Mouse (Mus musculus): ENCODE measurements at regions not wholly inside any gene's neighbourhood (a gene's known extent, or its start where the extent isn't known, plus 50 kb on each side); places are given as distances from the start of the nearest gene placed in this dataset.

- intact Hi-C loops (cut with DNase I): no loop called here
- DNase-seq: no peak
These were observed 54.9 kb upstream of the Basp1 start for GRCm38 (mm10) chr15:25468478-25468877.

GRCm38 (mm10) chr15:25469185-25469845, 55.8 kb upstream of the Basp1 start:
- intact Hi-C loops (cut with DNase I): no loop called here
- no peak for DNase-seq

GRCm38 (mm10) chr15:25471331-25471730, 57.8 kb upstream of the Basp1 start:
- no peak for DNase-seq
- intact Hi-C loops (cut with DNase I): no loop called here

GRCm38 (mm10) chr15:25473201-25473710, 59.7 kb upstream of the Basp1 start:
- intact Hi-C loops (cut with DNase I): no loop called here
- DNase-seq: no peak

GRCm38 (mm10) chr15:25474096-25474495, 60.5 kb upstream of the Basp1 start:
- DNase-seq: peak in 1 of 2 experiments; percentile 7
- intact Hi-C loops (cut with DNase I): no loop called here

- intact Hi-C loops (cut with DNase I): no loop called here
- DNase-seq: peak; percentile 32 to 41
These were observed 69.0 kb upstream of the Basp1 start for GRCm38 (mm10) chr15:25482586-25482985.

- peak in 1 of 2 experiments; percentile 5 for DNase-seq
- intact Hi-C loops (cut with DNase I): loop anchor here (5.0 kb wide), 1 partner anchor 43 kb away; no protein-coding TSS in a partner anchor
These were observed 71.8 kb upstream of the Basp1 start for GRCm38 (mm10) chr15:25485372-25485771.

GRCm38 (mm10) chr15:25486158-25486557, 72.6 kb upstream of the Basp1 start:
- peak; percentile 12 to 30 for DNase-seq
- intact Hi-C loops (cut with DNase I): loop anchor here (1.0 to 5.0 kb wide), 3 partner anchors 44 to 231 kb away; no protein-coding TSS in a partner anchor

- DNase-seq: no peak
- intact Hi-C loops (cut with DNase I): loop anchor here (5.0 kb wide), 1 partner anchor 48 kb away; no protein-coding TSS in a partner anchor
These were observed 76.2 kb upstream of the Basp1 start for GRCm38 (mm10) chr15:25489804-25490203.

GRCm38 (mm10) chr15:25492161-25492746, 78.7 kb upstream of the Basp1 start:
- DNase-seq: no peak
- intact Hi-C loops (cut with DNase I): no loop called here

GRCm38 (mm10) chr15:25494687-25495299, 81.2 kb upstream of the Basp1 start:
- no peak for DNase-seq
- intact Hi-C loops (cut with DNase I): no loop called here

GRCm38 (mm10) chr15:25495926-25496644, 82.5 kb upstream of the Basp1 start:
- intact Hi-C loops (cut with DNase I): no loop called here
- DNase-seq: no peak

- intact Hi-C loops (cut with DNase I): no loop called here
- DNase-seq: no peak
These were observed 84.2 kb upstream of the Basp1 start for GRCm38 (mm10) chr15:25497743-25498142.

- DNase-seq: no peak
- intact Hi-C loops (cut with DNase I): no loop called here
These were observed 84.9 kb upstream of the Basp1 start for GRCm38 (mm10) chr15:25498422-25498821.

GRCm38 (mm10) chr15:25502513-25502912, 88.9 kb upstream of the Basp1 start:
- intact Hi-C loops (cut with DNase I): no loop called here

GRCm38 (mm10) chr15:25503104-25503503, 89.5 kb upstream of the Basp1 start:
- intact Hi-C loops (cut with DNase I): no loop called here
- DNase-seq: no peak

More at GRCm38 (mm10) chr15:25502513-25502912, 88.9 kb upstream of the Basp1 start:
- no peak for DNase-seq

- DNase-seq: no peak
- intact Hi-C loops (cut with DNase I): no loop called here
These were observed 95.6 kb upstream of the Basp1 start for GRCm38 (mm10) chr15:25509139-25509538.

- DNase-seq: no peak
- intact Hi-C loops (cut with DNase I): no loop called here
These were observed 96.0 kb upstream of the Basp1 start for GRCm38 (mm10) chr15:25509584-25509983.

GRCm38 (mm10) chr15:25510060-25510492, 96.5 kb upstream of the Basp1 start:
- intact Hi-C loops (cut with DNase I): no loop called here
- peak; percentile 10 to 15 for DNase-seq

GRCm38 (mm10) chr15:25518025-25518928, 104.0 kb upstream of the Myo10 start:
- DNase-seq: no peak
- intact Hi-C loops (cut with DNase I): no loop called here

Measured in heart, postnatal 10 days (tissue).